ENCODE assay signal across 9 mouse cellular contexts in the genomic region with DNA sequence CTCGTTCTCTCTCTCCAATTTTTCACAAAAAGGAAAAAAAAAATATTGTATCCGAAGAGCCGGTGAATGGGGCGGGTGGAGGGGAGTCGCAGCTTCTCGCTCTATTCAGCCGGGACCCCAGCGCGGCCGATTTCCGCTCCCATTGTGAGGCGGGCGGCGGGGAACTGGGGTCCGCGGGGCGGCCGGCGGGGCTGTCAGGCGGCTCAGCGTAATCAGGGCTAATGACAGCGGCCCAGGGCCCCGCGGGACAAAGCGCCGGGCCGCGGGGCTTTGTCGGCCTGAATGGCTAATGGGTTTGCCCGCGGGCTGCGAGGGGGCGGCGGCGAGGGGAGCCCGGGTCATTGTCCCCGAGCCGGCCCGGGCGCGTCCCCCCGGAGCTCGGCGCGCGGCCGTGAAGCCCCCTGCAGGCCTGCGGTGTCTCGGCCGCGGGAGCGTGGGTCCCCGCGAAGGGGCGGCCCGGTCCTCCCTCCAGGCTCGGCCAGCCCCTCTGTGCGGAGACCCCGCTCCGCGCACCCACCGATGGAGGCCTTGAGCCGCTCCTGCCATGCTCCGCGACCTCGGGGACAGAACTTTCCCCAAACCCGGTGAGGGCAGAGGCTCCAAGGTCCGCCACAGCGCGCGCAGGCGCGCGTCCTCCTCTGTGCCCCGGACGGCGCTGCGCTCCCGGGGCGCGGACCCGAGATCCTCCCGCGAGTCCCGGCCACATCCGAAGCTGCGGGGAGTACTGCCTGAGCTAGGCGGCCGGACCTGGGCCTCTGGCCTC. TPM values are rescaled to one million over a fixed set of nuclear protein-coding genes. Genes with fewer than 3 reads are reported as not detected.
A peak's percentile ranks its signal among the peaks of the same experiment; 100 is the strongest.
DNase-seq lines count a peak whose midpoint lies in the region; ATAC-seq and TF ChIP-seq lines count a peak whose summit lies in the region.
"Had no signal": no experiment of that assay in that cellular context is flagged by ENCODE, and none has a peak within 500 bp of the region (broad histone marks: within the 10 kb centered on the region; RNA-seq: fewer than 3 reads in every experiment).

No protein-coding gene starts in this region.

- H3K36me3 ChIP-seq in heart, embryonic 11.5 days (ENCODE audit: control insufficient read depth, insufficient read depth, low read length) = no peaks in the 10 kb centered on the region
- H3K36me3 ChIP-seq in ES-E14 (ENCODE audit: control insufficient read depth, insufficient read depth, low read length, poor library complexity, severe bottlenecking) = no peaks in the 10 kb centered on the region
- H3K36me3 ChIP-seq in forebrain, embryonic 16.5 days (ENCODE audit: control insufficient read depth, insufficient read depth) = no peaks in the 10 kb centered on the region
- H3K36me3 ChIP-seq in liver, postnatal 0 days (replicated peaks; ENCODE audit: insufficient read depth, low read length) = no peaks in the 10 kb centered on the region

- no peak for TF ChIP-seq CTCF in liver, postnatal 0 days (IDR thresholded peaks at IDR 0.05; ENCODE audit: low read depth)

- WGBS in heart, embryonic 11.5 days (ENCODE audit: insufficient replicate concordance) = under 1% methylated on average over 73 of the region's 89 CpGs
- WGBS in forebrain, embryonic 16.5 days = under 1% methylated on average over 81 of the region's 89 CpGs
- WGBS in liver, postnatal 0 days (ENCODE audit: insufficient replicate concordance) = under 1% methylated on average over 55 of the region's 89 CpGs

- H3K27me3 ChIP-seq in heart, embryonic 11.5 days (ENCODE audit: control insufficient read depth, insufficient read depth, low read length) = peaks cover 84% of the 10 kb centered on the region
- H3K27me3 ChIP-seq in forebrain, embryonic 16.5 days (replicated peaks; ENCODE audit: control insufficient read depth, insufficient read depth, low read length) = peaks cover 78% of the 10 kb centered on the region
- H3K27me3 ChIP-seq in liver, postnatal 0 days (ENCODE audit: insufficient read depth, low read length) = peaks cover 90% of the 10 kb centered on the region

- H3K9me3 ChIP-seq in heart, embryonic 11.5 days (replicated peaks; ENCODE audit: control insufficient read depth, low read length) = no peaks in the 10 kb centered on the region
- H3K9me3 ChIP-seq in ES-E14 (ENCODE audit: control insufficient read depth, insufficient read depth, low read depth, low read length) = no peaks in the 10 kb centered on the region
- no peaks in the 10 kb centered on the region for H3K9me3 ChIP-seq in forebrain, embryonic 16.5 days (ENCODE audit: control insufficient read depth, low read length)
- H3K9me3 ChIP-seq in liver, postnatal 0 days (ENCODE audit: low read length) = no peaks in the 10 kb centered on the region

- H3K4me1 ChIP-seq in heart, embryonic 11.5 days (ENCODE audit: control insufficient read depth, insufficient read depth, low read length) = peaks cover 2% of the 10 kb centered on the region; the same call in 1 of the 2 replicates
- H3K4me1 ChIP-seq in ES-E14 (ENCODE audit: control insufficient read depth in 2 of 2, insufficient read depth in 2 of 2, low read length in 2 of 2, poor library complexity in 1 of 2) = 0 out of 4 replicates have a peak, but pooled peaks cover 2 to 4% of the 10 kb centered on the region in 2 experiments
- H3K4me1 ChIP-seq in forebrain, embryonic 16.5 days (replicated peaks; ENCODE audit: control insufficient read depth, insufficient read depth, low read length) = peaks cover 10% of the 10 kb centered on the region
- peaks cover 7% of the 10 kb centered on the region; the same call in 1 of the 2 replicates for H3K4me1 ChIP-seq in liver, postnatal 0 days (ENCODE audit: insufficient read depth)

- no peak for TF ChIP-seq EP300 in liver, postnatal 0 days (IDR thresholded peaks at IDR 0.05; ENCODE audit: low read depth)

- in situ Hi-C loops in ES-E14 (cut with MboI; ENCODE audit: low sequenced_read_pairs in 2 of 2, unreplicated experiment in 2 of 2) = no loop called here

- 0 out of 2 replicates have a peak overlapping the region, but pooled peaks have one; percentile 34 for H3K9ac ChIP-seq in heart, embryonic 11.5 days (ENCODE audit: low read depth, low read length)
- peak overlapping the region; percentile 57 for H3K9ac ChIP-seq in ES-E14 (ENCODE audit: insufficient read depth, low read depth, low read length, poor library complexity, severe bottlenecking)
- no peak overlapping the region for H3K9ac ChIP-seq in forebrain, embryonic 16.5 days (replicated peaks; ENCODE audit: low read depth, low read length)
- H3K9ac ChIP-seq in liver, postnatal 0 days (replicated peaks) = no peak overlapping the region

- DNase-seq in heart, adult 18-20 months = no peak
- no peak for DNase-seq in ES-E14 (ENCODE audit: low read depth, low spot score)
- DNase-seq in liver, postnatal 0 days = no peak
- no peak for DNase-seq in layer of hippocampus, postnatal 25 days (ENCODE audit: extremely low spot score in 1 of 2, low spot score in 1 of 2)
- DNase-seq in cerebellum, adult 18-20 months = no peak
- no peak for DNase-seq in gastrocnemius, postnatal 14 days

- peak overlapping the region; percentile 48 for H3K4me3 ChIP-seq in heart, embryonic 11.5 days (ENCODE audit: low read depth, low read length)
- H3K4me3 ChIP-seq in ES-E14 (ENCODE audit: insufficient read depth in 1 of 2, low read depth in 1 of 2, low read length in 2 of 2, poor library complexity in 1 of 2, severe bottlenecking in 1 of 2) = peak overlapping the region; percentile 74 to 86
- H3K4me3 ChIP-seq in forebrain, embryonic 16.5 days (replicated peaks; ENCODE audit: low read length) = peak overlapping the region; percentile 23
- peak overlapping the region; percentile 29 for H3K4me3 ChIP-seq in liver, postnatal 0 days (ENCODE audit: low read depth, low read length)

- H3K4me2 ChIP-seq in heart, embryonic 11.5 days = peak overlapping the region; percentile 75
- peak overlapping the region; percentile 45 for H3K4me2 ChIP-seq in forebrain, embryonic 16.5 days (ENCODE audit: low read length)
- peak overlapping the region; percentile 58 for H3K4me2 ChIP-seq in liver, postnatal 0 days (ENCODE audit: low read depth, low read length)

- no peak overlapping the region for H3K27ac ChIP-seq in heart, embryonic 11.5 days (ENCODE audit: low read depth, low read length)
- H3K27ac ChIP-seq in ES-E14 (ENCODE audit: insufficient read depth, low read depth, low read length, poor library complexity, severe bottlenecking) = no peak overlapping the region
- no peak overlapping the region for H3K27ac ChIP-seq in forebrain, embryonic 16.5 days (ENCODE audit: low read length)
- no peak overlapping the region for H3K27ac ChIP-seq in liver, postnatal 0 days (ENCODE audit: low read depth)

- ATAC-seq in heart, embryonic 11.5 days (replicated peaks; ENCODE audit: insufficient number of reproducible peaks, low FRiP score, low TSS enrichment) = no peak
- peak; percentile 59; the same call in 1 of the 2 replicates for ATAC-seq in forebrain, embryonic 16.5 days
- no peak for ATAC-seq in liver, postnatal 0 days

- intact Hi-C loops in gastrocnemius, postnatal 14 days (cut with DNase I; ENCODE audit: low total_unique reads) = no loop called here

TF ChIP-seq in ES-E14, 5 proteins besides CTCF, POLR2A, EP300 and RAD21:
- TF ChIP-seq CHD2 (IDR thresholded peaks at IDR 0.05; ENCODE audit: low read depth, low read length) = no peak
- TF ChIP-seq ZNF384 (IDR thresholded peaks at IDR 0.05; ENCODE audit: low read depth, low read length) = no peak
- TF ChIP-seq ZC3H11A (IDR thresholded peaks at IDR 0.05; ENCODE audit: borderline replicate concordance, low read depth, low read length) = no peak
- 0 out of 2 replicates have a peak, but pooled peaks have one; percentile 17 for TF ChIP-seq HCFC1 (IDR thresholded peaks at IDR 0.05; ENCODE audit: borderline replicate concordance, insufficient read depth, low read length)

RNA-seq across cellular contexts. Expression of a gene that starts 4.9 kb away (rescaled TPM):
- 2.6 and 5.0 TPM in 2 replicates for polyA plus RNA-seq in heart, embryonic 11.5 days (2014; fragmentation: Nextera tagmentation; extraction: Ambion mirVana)
- 1 to 10 TPM in 1 of 2 experiments, under 1 TPM in 1; 0.62 to 1.0 TPM for total RNA-seq in heart, adult 18-20 months (2021)
- total RNA-seq in ES-E14 (2012; rRNA removed) = 24.1 and 38.3 TPM in 2 replicates
- 2.1 and 3.4 TPM in 2 replicates for polyA plus RNA-seq in forebrain, embryonic 16.5 days (2015; fragmentation: Nextera tagmentation; extraction: Ambion mirVana)
- polyA plus RNA-seq in liver, postnatal 0 days (2015; fragmentation: Nextera tagmentation; extraction: Ambion mirVana) = 0.07 and 0.14 TPM in 2 replicates
- 1 to 10 TPM; 4.9 to 6.9 TPM for total RNA-seq in layer of hippocampus, postnatal 25 days (2021)
- total RNA-seq in gastrocnemius, postnatal 14 days (2021) = under 1 TPM; 0.43 to 0.47 TPM

RNA-seq across cellular contexts. Expression of a gene that starts 5.8 kb away (rescaled TPM):
- not detected in 2 replicates for polyA plus RNA-seq in heart, embryonic 11.5 days (2014; fragmentation: Nextera tagmentation; extraction: Ambion mirVana)
- total RNA-seq in heart, adult 18-20 months (2021) = not detected
- not detected in 2 replicates for total RNA-seq in ES-E14 (2012; rRNA removed)
- polyA plus RNA-seq in forebrain, embryonic 16.5 days (2015; fragmentation: Nextera tagmentation; extraction: Ambion mirVana) = 0.10 and 0.63 TPM in 2 replicates
- not detected in 2 replicates for polyA plus RNA-seq in liver, postnatal 0 days (2015; fragmentation: Nextera tagmentation; extraction: Ambion mirVana)
- total RNA-seq in layer of hippocampus, postnatal 25 days (2021) = not detected
- total RNA-seq in gastrocnemius, postnatal 14 days (2021) = not detected
- total RNA-seq: gastrocnemius, postnatal 4 days had no signal

Comparison
In these comparisons a context has a peak if more than half of its experiments do, and no peak if none do; other contexts are left out.
1. H3K4me3 ChIP-seq: peak in every context shown above with its lines; median percentile 80 in ES-E14; 48 in heart, embryonic 11.5 days; 29 in liver, postnatal 0 days; 23 in forebrain, embryonic 16.5 days.
2. H3K9ac ChIP-seq: peak in heart, embryonic 11.5 days (single experiment) and ES-E14 (single experiment); none in forebrain, embryonic 16.5 days (single experiment) and liver, postnatal 0 days (single experiment).
3. Peak in every context shown above with its lines, with median percentiles within 50 percentile points of each other: H3K4me2 ChIP-seq.